Mouse (Mus musculus) gastrocnemius, adult 18-20 months (tissue): ENCODE data around the gene Ralgps2. TPM values are rescaled to one million over a fixed set of nuclear protein-coding genes. Genes with fewer than 3 reads are reported as not detected.

Experiments used
- DNase-seq: peaks from one replicate; pipeline ENCODE4 v3.0.0; 2021; ENCODE audit warnings: low spot score
- total RNA-seq, 2 experiments: library from RNA; stranded (reverse); gene quantifications; 2 replicates each; pipeline ENCODE4 v1.2.3; 2021

Gene Ralgps2
- total RNA-seq, 2 experiments from 2014 or later: 0.57 to 2.0 TPM

- DNase-seq: no peak
Observed at GRCm38 (mm10) chr1:156909265-156909664, 30.2 kb downstream of the Ralgps2 start.

GRCm38 (mm10) chr1:156905660-156906059, 33.8 kb downstream of the Ralgps2 start:
- DNase-seq: no peak

- no peak for DNase-seq
Observed at GRCm38 (mm10) chr1:156903899-156904298, 35.5 kb downstream of the Ralgps2 start.

- no peak for DNase-seq
Observed at GRCm38 (mm10) chr1:156901689-156902088, 37.7 kb downstream of the Ralgps2 start.

- no peak for DNase-seq
Observed at GRCm38 (mm10) chr1:156891561-156891960, 47.9 kb downstream of the Ralgps2 start.

- no peak for DNase-seq
Observed at GRCm38 (mm10) chr1:156888830-156889229, 50.6 kb downstream of the Ralgps2 start.

- DNase-seq: no peak
Observed at GRCm38 (mm10) chr1:156885879-156886278, 53.5 kb downstream of the Ralgps2 start.

- DNase-seq: no peak
Observed at GRCm38 (mm10) chr1:156884782-156885181, 54.6 kb downstream of the Ralgps2 start.

- no peak for DNase-seq
Observed at GRCm38 (mm10) chr1:156870616-156871015, 68.8 kb downstream of the Ralgps2 start.

- DNase-seq: no peak
Observed at GRCm38 (mm10) chr1:156870028-156870427, 69.4 kb downstream of the Ralgps2 start.

GRCm38 (mm10) chr1:156864240-156864639, 75.2 kb downstream of the Ralgps2 start:
- no peak for DNase-seq

GRCm38 (mm10) chr1:156863726-156864125, 75.7 kb downstream of the Ralgps2 start:
- no peak for DNase-seq

- DNase-seq: no peak
Observed at GRCm38 (mm10) chr1:156861475-156862043, 77.9 kb downstream of the Ralgps2 start.

GRCm38 (mm10) chr1:156860266-156860665, 79.2 kb downstream of the Ralgps2 start:
- DNase-seq: no peak

GRCm38 (mm10) chr1:156859711-156860250, 79.6 kb downstream of the Ralgps2 start:
- DNase-seq: no peak

- no peak for DNase-seq
Observed at GRCm38 (mm10) chr1:156859156-156859555, 80.3 kb downstream of the Ralgps2 start.

- no peak for DNase-seq
Observed at GRCm38 (mm10) chr1:156856666-156857065, 82.8 kb downstream of the Ralgps2 start.

GRCm38 (mm10) chr1:156854558-156854957, 84.9 kb downstream of the Ralgps2 start:
- no peak for DNase-seq

- no peak for DNase-seq
Observed at GRCm38 (mm10) chr1:156852872-156853271, 86.6 kb downstream of the Ralgps2 start.

- DNase-seq: no peak
Observed at GRCm38 (mm10) chr1:156852409-156852808, 87.0 kb downstream of the Ralgps2 start.

- DNase-seq: no peak
Observed at GRCm38 (mm10) chr1:156847098-156847497, 92.3 kb downstream of the Ralgps2 start.

GRCm38 (mm10) chr1:156841625-156842339, 97.6 kb downstream of the Ralgps2 start:
- DNase-seq: no peak

GRCm38 (mm10) chr1:156838695-156839094, 100.7 kb downstream of the Ralgps2 start:
- DNase-seq: peak; percentile 70
